Mouse (Mus musculus): Measurements from ENCODE around the gene Fkbpl. TPM values are rescaled to one million over a fixed set of nuclear protein-coding genes. Genes with fewer than 3 reads are reported as not detected.

Fkbpl gene
- polyA plus RNA-seq (2015; fragmentation: Nextera tagmentation; extraction: Ambion mirVana), result 10.7 and 11.7 TPM in 2 replicates

GRCm38 (mm10) chr17:34644608-34645007 is at the start of gene Fkbpl:
Fkbpl (plus strand) TSS chr17:34644764.

DNA sequence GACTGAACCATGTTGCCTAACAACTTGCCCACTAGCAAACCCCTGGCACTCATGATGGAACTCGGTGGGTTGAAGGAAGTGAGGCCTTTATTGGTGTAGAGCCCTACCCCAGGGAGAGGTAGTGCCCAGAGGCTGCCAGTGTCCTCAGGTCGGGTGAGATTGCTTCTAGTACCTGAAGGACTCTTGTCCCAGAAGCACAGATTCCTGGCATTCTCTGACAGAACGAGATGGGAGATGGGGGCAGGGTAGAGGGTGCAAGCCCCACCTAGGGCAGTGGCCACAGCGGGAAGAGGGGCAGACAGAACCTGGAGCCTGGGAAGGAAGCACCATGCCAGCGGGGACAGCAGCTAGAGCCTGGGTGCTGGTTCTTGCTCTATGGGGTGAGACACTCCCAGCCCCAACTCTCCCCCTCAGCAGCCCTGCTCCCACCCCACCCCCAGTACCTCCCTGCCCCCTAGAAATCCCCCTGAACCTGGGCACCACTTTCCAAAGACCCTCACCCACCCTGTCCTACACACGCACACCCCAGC is 46.9 kb upstream of the Fkbpl start, which contains the start of gene Ager:
Gene Ager, plus strand, starts transcription at position 297 of the 530 bp plus-strand sequence.

DNA sequence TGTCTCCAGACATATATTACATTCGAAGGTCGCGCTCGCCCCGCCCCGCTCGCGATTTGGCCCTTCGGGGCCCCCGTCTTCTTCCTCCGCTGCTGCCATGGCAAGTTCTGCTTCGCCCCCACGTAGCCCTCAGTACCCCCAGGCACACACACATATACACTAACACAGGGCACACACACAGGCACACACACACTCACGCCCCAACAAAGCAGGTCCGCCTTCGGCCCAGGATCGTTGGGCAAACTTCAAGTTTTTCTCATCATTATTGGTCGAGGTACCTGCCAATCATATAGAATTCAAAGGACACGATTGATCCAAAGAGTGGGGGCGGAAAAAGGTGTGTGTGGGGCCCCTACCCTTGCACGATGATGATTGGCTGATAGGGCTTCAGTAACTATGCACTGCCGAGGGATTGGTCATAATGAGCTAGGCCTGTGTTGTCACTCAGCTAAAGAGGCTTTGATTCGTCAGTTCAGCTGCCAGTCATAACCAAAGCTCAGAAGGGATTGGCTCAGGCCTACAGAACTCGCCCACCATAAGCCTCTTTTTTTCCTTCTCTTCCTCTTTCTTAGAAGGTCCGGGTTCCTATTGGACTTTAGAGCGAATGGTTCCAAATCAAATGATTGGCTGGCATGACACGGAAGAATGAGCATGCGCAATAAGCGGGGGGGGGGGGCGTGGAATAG is 41.0 kb upstream of the Fkbpl start, which contains the start of gene Rnf5:
Gene Rnf5, minus strand, starts transcription at position 316 of the 686 bp plus-strand sequence.

GRCm38 (mm10) chr17:34604061-34604508 is 40.5 kb upstream of the Fkbpl start, which contains the start of gene Agpat1:
Agpat1 (plus strand) TSS chr17:34604262.

DNA sequence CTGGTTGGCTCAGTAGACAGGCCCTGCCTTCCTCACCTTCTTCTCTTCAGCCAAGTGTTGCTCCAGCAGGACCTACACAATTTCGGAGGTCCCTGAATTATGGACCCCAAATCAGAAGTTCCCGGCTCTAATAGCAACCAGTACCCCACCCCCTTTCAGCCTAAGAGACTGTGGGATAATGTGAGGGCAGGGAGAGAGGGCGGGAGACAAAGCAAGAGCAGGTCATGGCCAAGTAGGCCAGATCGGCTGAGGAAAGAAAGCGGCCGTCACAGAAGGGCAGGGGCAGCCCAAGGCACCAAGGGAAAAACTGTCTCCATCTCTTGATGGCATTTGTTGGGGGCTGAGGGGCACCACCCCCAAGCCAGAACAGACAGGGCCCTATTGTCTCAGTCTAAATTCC is 28.7 kb upstream of the Fkbpl start, which contains the start of gene Egfl8:
Gene Egfl8, minus strand, starts transcription at position 101 of the 400 bp plus-strand sequence.

DNA sequence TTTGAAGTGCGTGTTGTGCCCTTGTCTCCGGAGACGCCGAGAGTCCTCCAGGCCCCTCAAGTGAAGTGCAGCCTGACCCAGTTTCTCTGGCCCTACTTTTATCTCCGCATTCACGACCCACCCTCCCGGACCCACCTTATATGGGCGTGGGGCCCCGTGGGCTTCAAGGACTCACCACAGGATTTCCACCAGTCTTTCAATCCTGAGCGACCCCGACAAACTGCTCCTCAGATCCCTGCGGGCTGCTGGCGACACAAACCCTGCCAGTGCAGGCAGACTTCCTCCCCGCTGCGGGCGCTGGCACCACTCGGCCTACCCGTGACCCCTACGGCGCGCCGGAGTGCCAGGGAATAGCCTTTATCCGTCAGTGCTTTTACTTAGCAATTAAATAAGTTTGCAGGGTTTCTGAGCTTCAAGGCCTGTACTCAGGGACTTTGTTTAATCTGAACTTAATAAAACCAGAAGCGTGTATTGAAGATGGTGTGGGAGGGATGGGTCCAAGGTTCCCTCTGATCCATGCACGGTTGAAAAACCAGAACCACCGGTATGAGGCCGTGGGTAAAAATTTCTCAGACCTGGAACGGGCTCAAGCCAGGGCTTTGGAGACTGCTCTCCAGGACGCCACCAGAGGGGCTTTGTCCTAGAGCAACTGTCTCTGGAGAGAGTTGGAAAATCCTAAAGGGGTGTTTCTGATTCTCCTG is 16.5 kb upstream of the Fkbpl start, which contains the start of gene Ppt2:
Gene Ppt2, minus strand, starts transcription at position 568 of the 701 bp plus-strand sequence.

GRCm38 (mm10) chr17:34629221-34629751 is 15.3 kb upstream of the Fkbpl start, which contains the start of gene Prrt1:
Prrt1 (plus strand) TSS chr17:34629533.

DNA sequence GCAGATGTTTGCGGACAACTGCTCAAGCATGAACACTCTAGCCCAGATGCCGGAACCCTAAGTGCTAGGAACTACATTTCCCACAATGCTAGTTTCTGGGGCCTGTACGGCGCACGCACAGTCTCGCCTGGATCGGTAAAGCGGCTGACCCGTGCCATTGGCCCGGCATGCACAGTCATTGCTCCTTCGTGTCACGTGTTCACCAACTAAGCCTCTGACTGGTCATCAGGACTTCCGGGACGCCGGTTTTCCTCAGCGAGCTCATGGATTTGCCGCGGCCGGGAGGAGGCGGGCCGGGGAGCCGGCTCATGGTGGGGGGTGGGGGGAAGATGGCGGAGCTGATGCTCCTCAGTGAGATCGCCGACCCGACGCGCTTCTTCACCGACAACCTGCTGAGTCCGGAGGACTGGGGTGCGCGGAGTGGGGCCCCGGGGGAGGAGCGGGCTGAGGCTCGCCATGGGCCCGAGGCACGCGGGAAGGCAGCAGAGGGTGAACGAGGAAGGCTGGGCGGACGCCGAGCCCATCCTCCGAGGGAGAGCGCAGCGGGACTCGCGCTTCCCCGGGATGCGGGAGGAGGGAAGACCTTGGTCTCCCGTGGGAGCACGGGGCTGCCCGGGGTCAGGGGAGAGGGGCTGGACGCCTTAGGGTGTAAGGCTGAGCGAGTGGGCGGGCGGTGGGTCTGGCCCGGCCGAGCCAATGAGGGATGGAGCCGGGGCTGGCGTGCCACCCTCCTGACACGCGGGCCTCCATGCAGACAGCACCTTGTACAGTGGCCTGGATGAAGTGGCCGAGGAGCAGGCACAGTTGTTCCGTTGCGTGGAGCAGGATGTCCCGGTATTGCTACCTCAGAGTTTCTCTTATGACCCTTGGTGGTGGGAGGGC is 2.6 kb downstream of the Fkbpl start, which contains the start of gene Atf6b:
Gene Atf6b, plus strand, starts transcription at position 241 of the 882 bp plus-strand sequence.

DNA sequence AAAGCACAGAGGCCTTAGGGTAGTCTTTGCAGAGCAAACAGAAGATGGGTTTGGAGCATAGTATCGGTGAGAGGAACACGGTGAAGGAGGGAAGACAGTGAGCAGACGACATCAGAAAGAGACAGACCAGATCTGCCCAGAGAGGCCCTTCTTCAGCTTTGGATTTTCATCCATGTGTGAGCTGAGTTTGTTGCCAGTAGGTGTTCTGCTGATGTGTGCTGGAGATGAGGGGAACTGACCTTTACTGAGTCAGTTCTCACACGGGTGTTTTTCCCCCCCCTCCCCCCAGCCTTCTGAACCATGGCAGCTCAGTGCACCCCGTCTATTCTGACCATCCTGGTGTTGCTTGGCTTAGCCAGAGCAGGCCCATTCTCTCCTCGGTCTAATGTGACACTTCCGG is 25.7 kb downstream of the Fkbpl start, which contains the start of gene Tnxb:
Gene Tnxb, plus strand, starts transcription at position 301 of the 400 bp plus-strand sequence.

Other genes starting within 250 kb of the Fkbpl start
- 0.42 and 0.47 TPM in 2 replicates for gene BC051142, start 245.9 kb upstream of the Fkbpl start, polyA plus RNA-seq (2015; fragmentation: Nextera tagmentation; extraction: Ambion mirVana)
- gene Btnl4, start 167.4 kb upstream of the Fkbpl start, polyA plus RNA-seq (2015; fragmentation: Nextera tagmentation; extraction: Ambion mirVana), result not detected in 2 replicates
- gene Btnl6, start 127.4 kb upstream of the Fkbpl start, polyA plus RNA-seq (2015; fragmentation: Nextera tagmentation; extraction: Ambion mirVana), result not detected in 2 replicates
- gene Notch4, start 80.5 kb upstream of the Fkbpl start, polyA plus RNA-seq (2015; fragmentation: Nextera tagmentation; extraction: Ambion mirVana), result 3.1 and 3.6 TPM in 2 replicates
- gene Gpsm3, start 55.0 kb upstream of the Fkbpl start, polyA plus RNA-seq (2015; fragmentation: Nextera tagmentation; extraction: Ambion mirVana), result 11.3 and 21.2 TPM in 2 replicates
- gene Pbx2, start 53.5 kb upstream of the Fkbpl start, polyA plus RNA-seq (2015; fragmentation: Nextera tagmentation; extraction: Ambion mirVana), result 4.4 and 4.6 TPM in 2 replicates
- 3.3 TPM in 2 replicates for gene Ager, start 46.9 kb upstream of the Fkbpl start, polyA plus RNA-seq (2015; fragmentation: Nextera tagmentation; extraction: Ambion mirVana)
- gene Rnf5, start 41.1 kb upstream of the Fkbpl start, polyA plus RNA-seq (2015; fragmentation: Nextera tagmentation; extraction: Ambion mirVana), result 60.2 and 63.2 TPM in 2 replicates
- 38.4 and 38.6 TPM in 2 replicates for gene Agpat1, start 40.5 kb upstream of the Fkbpl start, polyA plus RNA-seq (2015; fragmentation: Nextera tagmentation; extraction: Ambion mirVana)
- 3.3 and 4.4 TPM in 2 replicates for gene Egfl8, start 28.8 kb upstream of the Fkbpl start, polyA plus RNA-seq (2015; fragmentation: Nextera tagmentation; extraction: Ambion mirVana)
- 24.8 and 24.9 TPM in 2 replicates for gene Ppt2, start 16.3 kb upstream of the Fkbpl start, polyA plus RNA-seq (2015; fragmentation: Nextera tagmentation; extraction: Ambion mirVana)
- gene Prrt1, start 15.2 kb upstream of the Fkbpl start, polyA plus RNA-seq (2015; fragmentation: Nextera tagmentation; extraction: Ambion mirVana), result 1.0 and 1.1 TPM in 2 replicates
- 42.0 and 42.9 TPM in 2 replicates for gene Atf6b, start 2.4 kb downstream of the Fkbpl start, polyA plus RNA-seq (2015; fragmentation: Nextera tagmentation; extraction: Ambion mirVana)
- gene Tnxb, start 25.8 kb downstream of the Fkbpl start, polyA plus RNA-seq (2015; fragmentation: Nextera tagmentation; extraction: Ambion mirVana), result 5.9 and 6.1 TPM in 2 replicates
- gene C4b, start 99.1 kb downstream of the Fkbpl start, polyA plus RNA-seq (2015; fragmentation: Nextera tagmentation; extraction: Ambion mirVana), result 6.9 and 10.8 TPM in 2 replicates
- gene Cyp21a1, start 159.8 kb downstream of the Fkbpl start, polyA plus RNA-seq (2015; fragmentation: Nextera tagmentation; extraction: Ambion mirVana), result not detected in 2 replicates
- 22.1 and 24.9 TPM in 2 replicates for gene Stk19, start 192.2 kb downstream of the Fkbpl start, polyA plus RNA-seq (2015; fragmentation: Nextera tagmentation; extraction: Ambion mirVana)
- 25.1 and 25.6 TPM in 2 replicates for gene Dxo, start 192.3 kb downstream of the Fkbpl start, polyA plus RNA-seq (2015; fragmentation: Nextera tagmentation; extraction: Ambion mirVana)
- gene Skiv2l, start 205.4 kb downstream of the Fkbpl start, polyA plus RNA-seq (2015; fragmentation: Nextera tagmentation; extraction: Ambion mirVana), result 25.2 and 29.7 TPM in 2 replicates
- gene Nelfe, start 205.6 kb downstream of the Fkbpl start, polyA plus RNA-seq (2015; fragmentation: Nextera tagmentation; extraction: Ambion mirVana), result 50.7 and 59.0 TPM in 2 replicates
- gene Cfb, start 217.8 kb downstream of the Fkbpl start, polyA plus RNA-seq (2015; fragmentation: Nextera tagmentation; extraction: Ambion mirVana), result 15.6 and 19.3 TPM in 2 replicates
- gene Zbtb12, start 234.7 kb downstream of the Fkbpl start, polyA plus RNA-seq (2015; fragmentation: Nextera tagmentation; extraction: Ambion mirVana), result 0.53 and 0.86 TPM in 2 replicates
- not detected in 2 replicates for gene Gm20547, start 237.3 kb downstream of the Fkbpl start, polyA plus RNA-seq (2015; fragmentation: Nextera tagmentation; extraction: Ambion mirVana)

All from urinary bladder, postnatal 0 days (tissue).